Mouse (Mus musculus) erythroblast, embryonic 14.5 days (primary cell): Measurements from ENCODE around the gene Slc9c1. TPM values are rescaled to one million over a fixed set of nuclear protein-coding genes. Genes with fewer than 3 reads are reported as not detected.

Experiments used
- H3K27me3 ChIP-seq: 2 replicates; pipeline ENCODE4 v1.6.1; 2012; ENCODE audit warnings: inconsistent platforms; ENCODE audit not compliant: control insufficient read depth
- H3K36me3 ChIP-seq: 2 replicates; pipeline ENCODE4 v1.6.1; 2012; ENCODE audit warnings: mild to moderate bottlenecking, inconsistent platforms; ENCODE audit not compliant: control insufficient read depth
- H3K4me1 ChIP-seq: 2 replicates; pipeline ENCODE4 v1.6.1; 2012; ENCODE audit warnings: inconsistent platforms; ENCODE audit not compliant: control insufficient read depth
- H3K4me3 ChIP-seq: replicated peaks from 2 replicates; pipeline ENCODE3; 2012; ENCODE audit warnings: moderate library complexity, mild to moderate bottlenecking, inconsistent platforms
- H3K9me3 ChIP-seq: 2 replicates; pipeline ENCODE4 v1.6.1; 2012; ENCODE audit warnings: low read length, inconsistent platforms, mixed read lengths; ENCODE audit not compliant: control insufficient read depth
- GATA1 ChIP-seq: IDR thresholded peaks from 2 replicates; pipeline ENCODE4 v1.6.1; 2012; ENCODE audit warnings: low read length, inconsistent platforms, mixed read lengths
- TAL1 ChIP-seq: IDR thresholded peaks from 3 replicates; pipeline ENCODE4 v1.6.1; 2012; ENCODE audit warnings: low read length, inconsistent platforms, mixed read lengths
- polyA plus RNA-seq: library from polyadenylated mRNA; stranded (reverse); fragments of >175 nt; gene quantifications from 2 replicates; pipeline ENCODE4 v1.2.3, GENCODE M21; 2012

Slc9c1 gene
- polyA plus RNA-seq, 1 experiment, result not detected

GRCm38 (mm10) chr16:45641301-45641700 lies 106.2 kb downstream of the Slc9c1 start:
- no peaks in the 10 kb centered on the region for H3K36me3 ChIP-seq
- no peak overlapping the region for H3K4me3 ChIP-seq
- H3K27me3 ChIP-seq, result no peaks in the 10 kb centered on the region
- TF ChIP-seq TAL1, result no peak
- no peak for TF ChIP-seq GATA1
- H3K9me3 ChIP-seq, result no peaks in the 10 kb centered on the region
- H3K4me1 ChIP-seq, result no peaks in the 10 kb centered on the region

- no peaks in the 10 kb centered on the region for H3K9me3 ChIP-seq
Observed at GRCm38 (mm10) chr16:45643944-45644343, 108.8 kb downstream of the Slc9c1 start.

GRCm38 (mm10) chr16:45644380-45644779 lies 109.3 kb downstream of the Slc9c1 start:
- Histone ChIP-seq H3K4me1 (no peaks in the 10 kb centered on the region), H3K9me3 (no peaks in the 10 kb centered on the region), H3K27me3 (no peaks in the 10 kb centered on the region), H3K36me3 (no peaks in the 10 kb centered on the region), H3K4me3 (no peak overlapping the region)
- TF ChIP-seq GATA1 (no peak), TAL1 (no peak)

More at GRCm38 (mm10) chr16:45643944-45644343, 108.8 kb downstream of the Slc9c1 start:
- Histone ChIP-seq H3K4me3 (no peak overlapping the region), H3K4me1 (no peaks in the 10 kb centered on the region), H3K36me3 (no peaks in the 10 kb centered on the region), H3K27me3 (no peaks in the 10 kb centered on the region)
- no peak for TF ChIP-seq TAL1
- no peak for TF ChIP-seq GATA1

GRCm38 (mm10) chr16:45651497-45651896 lies 116.4 kb downstream of the Slc9c1 start:
- Histone ChIP-seq H3K36me3 (no peaks in the 10 kb centered on the region), H3K4me1 (peaks cover 6% of the 10 kb centered on the region), H3K27me3 (peaks cover 5% of the 10 kb centered on the region), H3K4me3 (no peak overlapping the region), H3K9me3 (no peaks in the 10 kb centered on the region)
- no peak for TF ChIP-seq GATA1
- no peak for TF ChIP-seq TAL1

GRCm38 (mm10) chr16:45653009-45653933 lies 118.2 kb downstream of the Slc9c1 start:
- no peaks in the 10 kb centered on the region for H3K9me3 ChIP-seq
- TF ChIP-seq TAL1 (no peak), GATA1 (no peak)
- H3K36me3 ChIP-seq, result no peaks in the 10 kb centered on the region
- H3K4me1 ChIP-seq, result peaks cover 11% of the 10 kb centered on the region
- peaks cover 5% of the 10 kb centered on the region for H3K27me3 ChIP-seq
- peak overlapping the region; percentile 26 for H3K4me3 ChIP-seq

- peaks cover 5% of the 10 kb centered on the region for H3K27me3 ChIP-seq
- peaks cover 11% of the 10 kb centered on the region for H3K4me1 ChIP-seq
- H3K4me3 ChIP-seq, result peak within 1 kb of the TSS; percentile 26
- H3K36me3 ChIP-seq, result no peaks in the 10 kb centered on the region
- TF ChIP-seq GATA1, result no peak
- no peak for TF ChIP-seq TAL1
- no peaks in the 10 kb centered on the region for H3K9me3 ChIP-seq
Observed at GRCm38 (mm10) chr16:45653934-45654332, 118.8 kb downstream of the Slc9c1 start, which contains the start of gene BC016579. BC016579 (minus strand) TSS chr16:45654068.

- no peaks in the 10 kb centered on the region for H3K36me3 ChIP-seq
- peaks cover 11% of the 10 kb centered on the region for H3K4me1 ChIP-seq
- H3K27me3 ChIP-seq, result peaks cover 5% of the 10 kb centered on the region
- TF ChIP-seq TAL1 (no peak), GATA1 (no peak)
- no peaks in the 10 kb centered on the region for H3K9me3 ChIP-seq
- H3K4me3 ChIP-seq, result no peak overlapping the region
Observed at GRCm38 (mm10) chr16:45654465-45654864, 119.4 kb downstream of the Slc9c1 start.

Other genes starting within 250 kb of the Slc9c1 start
- 0.03 TPM in 1 of 2 replicates, not detected in the other for gene Cd200, start 126.3 kb upstream of the Slc9c1 start, polyA plus RNA-seq
- gene Gm609, start 42.3 kb upstream of the Slc9c1 start, polyA plus RNA-seq, result not detected in 2 replicates
- gene Gm17783, start 3.3 kb upstream of the Slc9c1 start, polyA plus RNA-seq, result not detected in 2 replicates
- gene Gcsam, start 75.1 kb downstream of the Slc9c1 start, polyA plus RNA-seq, result not detected in 2 replicates
- gene BC016579, start 118.8 kb downstream of the Slc9c1 start, polyA plus RNA-seq, result not detected in 2 replicates
- not detected in 2 replicates for gene Tmprss7, start 158.3 kb downstream of the Slc9c1 start, polyA plus RNA-seq
- 0.03 TPM in 1 of 2 replicates, not detected in the other for gene Tagln3, start 189.3 kb downstream of the Slc9c1 start, polyA plus RNA-seq
- gene Abhd10, start 207.6 kb downstream of the Slc9c1 start, polyA plus RNA-seq, result 0.45 and 0.54 TPM in 2 replicates